Comparison of ENCODE assay signal across 1 mouse cellular context in genomic region chr2:127590840-127591239, GRCm38 (mm10).
TF ChIP-seq lines count a peak whose summit lies in the region.

No protein-coding gene starts in this region.

TF ChIP-seq in MEL, 35 proteins besides CTCF, POLR2A, EP300 and RAD21 (continued from another document):
- no peak for TF ChIP-seq ZC3H11A (IDR thresholded peaks at IDR 0.05; ENCODE audit: low read depth, low read length)
